Mouse (Mus musculus) c-Kit-negative CD71-positive TER-119-positive erythroid progenitor cells, embryonic 14.5 days (primary cell): ENCODE measurements at regions not wholly inside any gene's neighbourhood (a gene's known extent, or its start where the extent isn't known, plus 50 kb on each side); places are given as distances from the start of the nearest gene placed in this dataset.

Source experiments
- DNase-seq: peaks from one replicate; pipeline ENCODE4 v3.0.0-alpha.2; 2013; ENCODE audit warnings: low read depth, low spot score

GRCm38 (mm10) chr11:31783506-31784063, 88.4 kb upstream of the Cpeb4 start:
- DNase-seq: no peak

- DNase-seq: no peak
Measured at GRCm38 (mm10) chr11:31784332-31784901, 87.6 kb upstream of the Cpeb4 start.

GRCm38 (mm10) chr11:31785160-31785559, 86.9 kb upstream of the Cpeb4 start:
- no peak for DNase-seq

- no peak for DNase-seq
Measured at GRCm38 (mm10) chr11:31787376-31787775, 84.6 kb upstream of the Cpeb4 start.

- DNase-seq: no peak
Measured at GRCm38 (mm10) chr11:31787917-31788703, 83.9 kb upstream of the Cpeb4 start.

- no peak for DNase-seq
Measured at GRCm38 (mm10) chr11:31789967-31790366, 82.0 kb upstream of the Cpeb4 start.

- DNase-seq: peak; percentile 74
Measured at GRCm38 (mm10) chr11:31791264-31791663, 80.7 kb upstream of the Cpeb4 start.

- DNase-seq: no peak
Measured at GRCm38 (mm10) chr11:31795084-31795483, 76.9 kb upstream of the Cpeb4 start.

- no peak for DNase-seq
Measured at GRCm38 (mm10) chr11:31796245-31796644, 75.8 kb upstream of the Cpeb4 start.

GRCm38 (mm10) chr11:31801575-31801974, 70.4 kb upstream of the Cpeb4 start:
- no peak for DNase-seq

GRCm38 (mm10) chr11:31803319-31803891, 68.6 kb upstream of the Cpeb4 start:
- peak; percentile 79 for DNase-seq

GRCm38 (mm10) chr11:31804518-31804917, 67.5 kb upstream of the Cpeb4 start:
- DNase-seq: no peak

- DNase-seq: no peak
Measured at GRCm38 (mm10) chr11:31807461-31808215, 64.4 kb upstream of the Cpeb4 start.

GRCm38 (mm10) chr11:31808216-31808838, 63.7 kb upstream of the Cpeb4 start:
- DNase-seq: no peak

GRCm38 (mm10) chr11:31810011-31810786, 61.8 kb upstream of the Cpeb4 start:
- no peak for DNase-seq

GRCm38 (mm10) chr11:31812215-31812614, 59.8 kb upstream of the Cpeb4 start:
- DNase-seq: peak; percentile 84

- no peak for DNase-seq
Measured at GRCm38 (mm10) chr11:31814616-31815015, 57.4 kb upstream of the Cpeb4 start.

- DNase-seq: no peak
Measured at GRCm38 (mm10) chr11:31815855-31816488, 56.0 kb upstream of the Cpeb4 start.

GRCm38 (mm10) chr11:31818032-31818431, 54.0 kb upstream of the Cpeb4 start:
- no peak for DNase-seq

- DNase-seq: no peak
Measured at GRCm38 (mm10) chr11:31819964-31820363, 52.0 kb upstream of the Cpeb4 start.
